Comparison of ENCODE assay signal across 9 mouse cellular contexts in genomic region chr16:23100613-23101012, GRCm38 (mm10). TPM values are rescaled to one million over a fixed set of nuclear protein-coding genes. Genes with fewer than 3 reads are reported as not detected.
DNase-seq lines count a peak whose midpoint lies in the region; ATAC-seq lines count a peak whose summit lies in the region.
"Had no signal": no experiment of that assay in that cellular context is flagged by ENCODE, and none has a peak within 500 bp of the region (broad histone marks: within the 10 kb centered on the region; RNA-seq: fewer than 3 reads in every experiment).

No protein-coding gene starts in this region.

- peaks cover 7% of the 10 kb centered on the region; the same call in 1 of the 2 replicates for H3K27me3 ChIP-seq in forebrain, embryonic 14.5 days (replicated peaks; ENCODE audit: control insufficient read depth, insufficient read depth, low read length)
- no peaks in the 10 kb centered on the region for H3K27me3 ChIP-seq in limb, embryonic 13.5 days
- 0 out of 2 replicates have a peak, but pooled peaks cover 10% of the 10 kb centered on the region for H3K27me3 ChIP-seq in neural tube, embryonic 12.5 days (replicated peaks)

- no peak overlapping the region for H3K27ac ChIP-seq in forebrain, embryonic 14.5 days (ENCODE audit: low read depth, low read length)
- no peak overlapping the region for H3K27ac ChIP-seq in limb, embryonic 13.5 days
- no peak overlapping the region for H3K27ac ChIP-seq in neural tube, embryonic 12.5 days

- peak; percentile 19 to 37 for DNase-seq in kidney, postnatal 4 days
- DNase-seq in kidney, postnatal 14 days, result no peak
- DNase-seq in forebrain, embryonic 14.5 days (ENCODE audit: low spot score), result no peak
- DNase-seq in right cerebral cortex, postnatal 25 days, result no peak
- DNase-seq in B cell, adult 2 months, result no peak
- DNase-seq in thymus, postnatal 25 days, result no peak
- DNase-seq: lung, adult 18-20 months had no signal

- no peak overlapping the region for H3K4me3 ChIP-seq in forebrain, embryonic 14.5 days (ENCODE audit: low read depth, low read length)
- H3K4me3 ChIP-seq in limb, embryonic 13.5 days, result peak overlapping the region; percentile 42
- peak overlapping the region; percentile 25; the same call in 1 of the 2 replicates for H3K4me3 ChIP-seq in neural tube, embryonic 12.5 days

- H3K4me1 ChIP-seq in forebrain, embryonic 14.5 days (ENCODE audit: control insufficient read depth, insufficient read depth, low read length), result no peaks in the 10 kb centered on the region
- peaks cover 12% of the 10 kb centered on the region for H3K4me1 ChIP-seq in limb, embryonic 13.5 days
- H3K4me1 ChIP-seq in neural tube, embryonic 12.5 days, result peaks cover 16% of the 10 kb centered on the region

- ATAC-seq in forebrain, embryonic 14.5 days, result no peak
- no peak; the same call in 1 of the 2 replicates for ATAC-seq in limb, embryonic 13.5 days (ENCODE audit: low FRiP score, low read depth)
- ATAC-seq in neural tube, embryonic 12.5 days (ENCODE audit: low FRiP score, low read depth), result no peak

- no peak overlapping the region for H3K9ac ChIP-seq in forebrain, embryonic 14.5 days (ENCODE audit: low read length)
- peak overlapping the region; percentile 65 for H3K9ac ChIP-seq in limb, embryonic 13.5 days
- 0 out of 2 replicates have a peak overlapping the region, but pooled peaks have one; percentile 40 for H3K9ac ChIP-seq in neural tube, embryonic 12.5 days

- no peaks in the 10 kb centered on the region for H3K36me3 ChIP-seq in forebrain, embryonic 14.5 days (ENCODE audit: control insufficient read depth, insufficient read depth, low read length)
- H3K36me3 ChIP-seq in limb, embryonic 13.5 days, result no peaks in the 10 kb centered on the region
- no peaks in the 10 kb centered on the region for H3K36me3 ChIP-seq in neural tube, embryonic 12.5 days

- no peaks in the 10 kb centered on the region for H3K9me3 ChIP-seq in forebrain, embryonic 14.5 days (replicated peaks; ENCODE audit: control insufficient read depth, low read length)
- H3K9me3 ChIP-seq in limb, embryonic 13.5 days, result no peaks in the 10 kb centered on the region
- H3K9me3 ChIP-seq in neural tube, embryonic 12.5 days, result no peaks in the 10 kb centered on the region

- peak overlapping the region; percentile 55 for H3K4me2 ChIP-seq in forebrain, embryonic 14.5 days (ENCODE audit: low read length)
- H3K4me2 ChIP-seq in limb, embryonic 13.5 days (replicated peaks), result peak overlapping the region; percentile 66
- H3K4me2 ChIP-seq in neural tube, embryonic 12.5 days (replicated peaks), result peak overlapping the region; percentile 62

- 18% methylated on average over 10 of the region's 10 CpGs for WGBS in forebrain, embryonic 14.5 days
- 13% methylated on average over 10 of the region's 10 CpGs for WGBS in limb, embryonic 13.5 days
- 11% methylated on average over 10 of the region's 10 CpGs for WGBS in neural tube, embryonic 12.5 days

RNA-seq across cellular contexts. Expression of gene Eif4a2, which starts 6.6 kb away (rescaled TPM):
- 340 and 434 TPM in 2 replicates for polyA plus RNA-seq in forebrain, embryonic 14.5 days (2014; fragmentation: Nextera tagmentation; extraction: Ambion mirVana)
- 249 and 265 TPM in 2 replicates for polyA plus RNA-seq in limb, embryonic 13.5 days (2015; fragmentation: Nextera tagmentation; extraction: Ambion mirVana)
- 223 and 248 TPM in 2 replicates for polyA plus RNA-seq in neural tube, embryonic 12.5 days (2016; fragmentation: Nextera tagmentation; extraction: Ambion mirVana)

RNA-seq across cellular contexts. Expression of gene Rfc4, which starts 26.9 kb away (rescaled TPM):
- polyA plus RNA-seq in forebrain, embryonic 14.5 days (2014; fragmentation: Nextera tagmentation; extraction: Ambion mirVana), result 82.7 and 110 TPM in 2 replicates
- 136 TPM in 2 replicates for polyA plus RNA-seq in limb, embryonic 13.5 days (2015; fragmentation: Nextera tagmentation; extraction: Ambion mirVana)
- 106 and 112 TPM in 2 replicates for polyA plus RNA-seq in neural tube, embryonic 12.5 days (2016; fragmentation: Nextera tagmentation; extraction: Ambion mirVana)

RNA-seq across cellular contexts. Expression of gene Kng1, which starts 42.9 kb away (rescaled TPM):
- not detected in 2 replicates for polyA plus RNA-seq in forebrain, embryonic 14.5 days (2014; fragmentation: Nextera tagmentation; extraction: Ambion mirVana)
- 0.15 and 1.1 TPM in 2 replicates for polyA plus RNA-seq in limb, embryonic 13.5 days (2015; fragmentation: Nextera tagmentation; extraction: Ambion mirVana)
- 0.20 TPM in 1 of 2 replicates, not detected in the other for polyA plus RNA-seq in neural tube, embryonic 12.5 days (2016; fragmentation: Nextera tagmentation; extraction: Ambion mirVana)

RNA-seq across cellular contexts. Expression of gene Adipoq, which starts 45.7 kb away (rescaled TPM):
- polyA plus RNA-seq in forebrain, embryonic 14.5 days (2014; fragmentation: Nextera tagmentation; extraction: Ambion mirVana), result not detected in 2 replicates
- 0.11 TPM in 1 of 2 replicates, not detected in the other for polyA plus RNA-seq in limb, embryonic 13.5 days (2015; fragmentation: Nextera tagmentation; extraction: Ambion mirVana)
- not detected in 2 replicates for polyA plus RNA-seq in neural tube, embryonic 12.5 days (2016; fragmentation: Nextera tagmentation; extraction: Ambion mirVana)

Comparison
In these comparisons a context has a peak if more than half of its experiments do, and no peak if none do; other contexts are left out.
1. DNase-seq: peak in kidney, postnatal 4 days (2 of 2); none in kidney, postnatal 14 days (single experiment), forebrain, embryonic 14.5 days (single experiment), right cerebral cortex, postnatal 25 days (single experiment), B cell, adult 2 months (0 of 2) and thymus, postnatal 25 days (single experiment).
2. Peak in every context shown above with its lines, with median percentiles within 50 percentile points of each other: H3K4me2 ChIP-seq.